Mouse (Mus musculus): Measurements from ENCODE around the gene Tec.
"Not testable (repeated sequence)": the region's sequence is repeated elsewhere in the genome, so short reads cannot be mapped to it uniquely, and the experiment has no call there.

The Tec gene

DNA sequence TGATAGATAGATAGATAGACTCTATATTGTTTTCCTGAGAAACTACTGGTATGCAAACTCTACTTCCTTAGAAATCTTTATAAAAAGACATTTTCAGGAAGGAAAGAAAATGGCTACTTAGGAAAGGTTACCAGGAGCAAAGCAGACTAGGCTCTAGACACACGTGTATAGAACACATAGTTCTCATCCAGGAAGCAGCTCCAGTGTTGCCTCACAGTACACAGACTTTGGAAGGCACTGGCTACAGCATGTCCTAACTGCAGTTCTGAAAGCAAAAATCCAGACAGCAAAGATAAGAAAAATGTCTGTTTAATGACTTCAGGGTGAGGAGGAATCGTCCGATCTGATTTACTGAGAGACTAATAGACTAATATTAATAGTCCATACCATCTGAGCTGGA is 41.8 kb downstream of the Tec start:
- no peak for DNase-seq (ENCODE audit: low read depth)

GRCm38 (mm10) chr5:72820651-72821050 is 47.6 kb downstream of the Tec start:
- peak; percentile 55 for DNase-seq (ENCODE audit: low read depth)

GRCm38 (mm10) chr5:72820036-72820640 is 48.1 kb downstream of the Tec start:
- no peak for DNase-seq (ENCODE audit: low read depth)

DNA sequence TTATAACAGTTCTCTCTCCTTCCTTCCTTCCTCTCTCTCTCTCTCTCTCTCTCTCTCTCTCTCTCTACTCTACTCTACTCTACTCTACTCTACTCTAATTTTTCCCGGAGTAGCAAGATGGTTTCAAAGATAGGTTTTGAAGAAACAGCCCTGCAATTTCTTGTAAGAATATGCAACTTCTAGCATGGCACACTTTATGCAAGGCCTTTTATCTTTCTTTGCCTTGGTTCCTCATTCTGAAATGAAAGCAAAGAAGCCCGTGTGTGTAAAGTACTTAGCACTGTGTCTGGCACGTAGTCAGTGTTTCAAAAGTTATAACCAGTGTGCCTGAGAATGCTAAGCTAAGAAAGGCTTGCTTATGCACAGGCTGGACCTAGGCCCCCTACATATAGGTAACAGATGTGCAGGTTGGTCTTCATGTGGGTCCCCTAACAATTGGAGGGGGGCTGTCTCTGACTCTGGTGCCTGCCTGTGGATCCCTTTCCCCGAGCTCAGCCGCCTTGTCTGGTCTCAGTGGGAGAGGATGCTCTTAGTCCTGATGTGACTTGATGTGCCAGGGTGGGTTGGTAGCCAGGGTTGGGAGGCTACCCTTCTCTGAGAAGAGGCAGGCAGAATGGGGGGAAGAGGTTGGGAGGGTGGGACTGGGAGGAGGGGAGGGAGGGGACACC is 49.6 kb downstream of the Tec start:
- peak; percentile 72 for DNase-seq (ENCODE audit: low read depth)

DNA sequence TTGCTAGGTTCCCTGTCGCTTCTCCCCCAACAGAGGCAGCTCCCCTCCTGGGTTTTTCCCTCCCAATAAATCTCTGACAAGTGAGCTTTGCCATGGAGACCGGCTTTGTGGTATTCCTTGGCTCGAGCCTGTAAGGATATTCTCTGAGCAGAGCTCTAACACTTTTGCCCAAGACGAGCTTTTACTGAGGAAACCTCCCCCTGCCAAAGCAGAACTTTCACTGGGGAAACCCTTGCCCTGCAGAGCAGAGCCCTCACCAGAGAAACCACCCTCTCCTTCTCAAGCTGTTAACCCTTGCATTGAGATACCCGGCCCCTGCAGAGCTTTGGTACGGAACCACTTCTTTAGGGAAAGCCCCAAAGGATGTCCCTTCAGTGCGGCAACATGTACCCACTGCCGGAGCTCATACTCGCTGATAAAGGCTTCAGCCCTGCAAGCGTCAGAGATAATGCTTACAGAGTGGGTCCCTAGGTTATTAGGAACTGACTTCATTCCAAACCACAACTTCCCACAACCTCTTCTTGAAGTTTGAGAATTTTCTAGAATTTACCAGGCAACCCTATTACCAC is 50.7 kb downstream of the Tec start:
- DNase-seq (ENCODE audit: low read depth): peak; percentile 89

- DNase-seq (ENCODE audit: low read depth): not testable (repeated sequence)
Observed at GRCm38 (mm10) chr5:72816960-72817359, 51.3 kb downstream of the Tec start.

DNA sequence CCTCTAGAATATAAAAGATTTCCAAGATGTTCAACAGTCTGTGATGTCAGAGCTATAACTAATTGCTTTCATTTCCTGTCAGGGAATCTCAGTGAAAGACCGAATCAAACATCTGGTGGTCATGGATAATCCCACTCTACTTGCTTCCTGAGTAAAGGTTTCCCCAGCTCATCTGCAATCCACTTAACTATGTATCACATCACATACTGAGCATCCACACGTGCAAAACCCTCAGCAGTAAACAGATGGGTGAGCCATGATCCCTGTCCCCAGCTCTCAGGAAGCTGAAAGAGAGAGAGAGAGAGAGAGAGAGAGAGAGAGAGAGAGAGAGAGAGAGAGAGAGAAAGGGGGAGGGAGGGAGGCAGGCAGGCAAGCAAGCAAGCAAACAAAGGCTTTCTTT is 51.8 kb downstream of the Tec start:
- no peak for DNase-seq (ENCODE audit: low read depth)

GRCm38 (mm10) chr5:72816046-72816445 is 52.2 kb downstream of the Tec start:
- DNase-seq (ENCODE audit: low read depth): no peak

GRCm38 (mm10) chr5:72815361-72815760 is 52.9 kb downstream of the Tec start:
- no peak for DNase-seq (ENCODE audit: low read depth)

- DNase-seq (ENCODE audit: low read depth): no peak
Observed at GRCm38 (mm10) chr5:72814072-72814471, 54.2 kb downstream of the Tec start.

GRCm38 (mm10) chr5:72812908-72813307 is 55.4 kb downstream of the Tec start:
- DNase-seq (ENCODE audit: low read depth): peak; percentile 75

GRCm38 (mm10) chr5:72812328-72812727 is 56.0 kb downstream of the Tec start:
- DNase-seq (ENCODE audit: low read depth): no peak

GRCm38 (mm10) chr5:72811397-72811796 is 56.9 kb downstream of the Tec start:
- no peak for DNase-seq (ENCODE audit: low read depth)

GRCm38 (mm10) chr5:72810990-72811389 is 57.3 kb downstream of the Tec start:
- DNase-seq (ENCODE audit: low read depth): no peak

DNA sequence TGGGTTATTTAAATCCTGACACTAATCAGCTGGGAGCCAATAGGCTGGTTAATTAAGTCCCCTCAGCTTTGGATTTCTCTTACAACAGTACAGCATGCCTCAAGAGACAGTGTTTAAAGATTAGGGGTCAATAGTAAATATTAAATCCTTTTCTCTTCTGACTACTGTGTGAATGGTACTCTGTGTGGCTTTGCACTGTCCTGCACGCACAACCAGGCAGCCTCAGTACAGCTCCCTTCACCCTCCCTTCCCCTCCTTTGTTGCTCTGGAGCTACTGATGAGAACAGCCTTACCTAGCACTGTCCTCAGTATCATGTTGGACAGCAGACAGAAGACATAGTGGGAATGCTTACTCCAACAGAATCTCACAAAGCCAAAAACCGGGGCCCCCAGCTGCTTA is 58.8 kb downstream of the Tec start:
- no peak for DNase-seq (ENCODE audit: low read depth)

GRCm38 (mm10) chr5:72808456-72809111 is 59.7 kb downstream of the Tec start:
- DNase-seq (ENCODE audit: low read depth): no peak

- DNase-seq (ENCODE audit: low read depth): peak; percentile 91
Observed at GRCm38 (mm10) chr5:72802851-72803250, 65.4 kb downstream of the Tec start.

DNA sequence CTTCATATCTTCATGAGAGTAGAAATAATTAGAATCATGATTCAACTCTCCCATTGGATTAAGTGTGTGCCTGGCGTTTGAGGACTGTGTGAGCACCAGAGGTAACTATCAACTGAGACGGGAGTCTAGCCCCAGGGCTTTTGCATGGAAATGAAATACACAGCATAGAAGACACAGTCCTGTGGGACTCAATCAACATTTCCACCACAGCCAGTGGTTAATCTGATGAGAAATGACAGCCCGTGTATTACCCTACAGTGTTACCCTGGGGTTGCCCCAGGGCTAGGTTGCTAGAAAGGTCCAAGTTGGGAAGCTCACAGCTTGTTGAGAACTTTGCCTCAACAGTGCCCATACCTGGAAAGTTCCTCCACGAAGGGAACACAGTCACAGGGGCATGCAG is 69.7 kb downstream of the Tec start:
- DNase-seq (ENCODE audit: low read depth): no peak

DNA sequence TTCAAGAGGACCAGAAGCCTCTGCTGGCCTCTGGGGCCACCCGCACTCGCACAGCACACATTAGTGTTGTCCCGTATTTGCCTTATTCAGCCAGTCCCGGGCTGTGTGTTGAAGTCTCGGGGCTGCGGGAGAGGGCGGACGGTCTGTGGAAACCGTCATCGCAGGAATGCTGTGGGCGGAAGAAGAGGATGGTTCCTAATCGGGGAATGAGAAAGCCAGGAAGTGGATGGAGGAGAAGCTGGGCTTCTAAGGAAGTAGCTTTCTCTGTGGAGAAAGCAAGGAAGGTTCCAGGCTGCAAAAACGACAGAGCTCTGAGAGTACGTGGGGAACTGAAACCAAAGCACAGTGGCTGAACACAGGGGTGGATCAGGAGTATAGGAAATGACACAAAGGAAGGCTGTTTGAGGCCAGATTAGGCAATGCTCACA is 72.1 kb downstream of the Tec start:
- peak; percentile 75 for DNase-seq (ENCODE audit: low read depth)

DNA sequence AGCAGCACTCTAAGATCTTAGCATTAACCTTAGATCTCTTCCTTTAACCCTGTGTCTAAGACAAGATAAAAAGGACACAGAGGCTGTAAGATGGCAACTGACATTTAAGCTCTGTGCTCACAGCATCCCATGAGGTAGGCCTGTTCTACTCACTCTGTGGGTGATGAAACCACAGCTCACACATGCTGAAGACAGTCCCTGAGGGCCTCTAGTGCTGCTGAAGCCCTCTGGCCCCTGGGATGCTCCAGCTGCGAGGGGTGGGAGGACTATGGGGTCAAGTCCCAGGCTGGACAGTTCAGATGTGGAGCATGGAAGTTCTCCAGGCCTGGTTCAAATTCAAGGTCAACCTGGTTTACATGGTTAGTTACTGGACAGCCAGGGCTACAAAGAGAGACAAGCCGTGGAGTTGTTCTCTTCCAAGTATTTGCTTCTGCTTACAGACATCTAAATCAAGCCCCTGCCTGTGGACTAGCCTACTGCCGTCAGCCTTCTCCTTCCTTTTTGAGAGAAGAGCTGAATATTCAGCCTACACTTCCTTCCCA is 74.9 kb downstream of the Tec start:
- no peak for DNase-seq (ENCODE audit: low read depth)

DNA sequence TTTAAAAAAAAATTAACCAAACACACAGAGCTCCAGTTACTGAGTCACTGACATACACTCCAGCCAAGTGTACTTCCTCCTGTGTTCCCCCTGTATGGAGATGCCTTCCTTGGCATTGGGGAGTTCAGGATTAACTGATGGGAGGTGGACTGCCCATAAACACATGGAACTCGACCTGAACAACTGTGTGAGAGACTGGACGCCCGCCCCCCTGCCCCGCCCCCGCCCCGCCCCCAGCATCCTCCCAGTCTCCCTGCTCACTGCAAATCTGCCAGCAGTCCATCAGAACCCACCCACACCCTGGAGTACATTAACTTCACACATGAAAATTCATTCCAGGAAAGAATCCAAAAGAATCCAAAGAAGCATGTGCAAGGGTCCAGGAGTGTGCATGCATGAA is 76.5 kb downstream of the Tec start:
- no peak for DNase-seq (ENCODE audit: low read depth)

GRCm38 (mm10) chr5:72791386-72791785 is 76.9 kb downstream of the Tec start:
- no peak for DNase-seq (ENCODE audit: low read depth)

DNA sequence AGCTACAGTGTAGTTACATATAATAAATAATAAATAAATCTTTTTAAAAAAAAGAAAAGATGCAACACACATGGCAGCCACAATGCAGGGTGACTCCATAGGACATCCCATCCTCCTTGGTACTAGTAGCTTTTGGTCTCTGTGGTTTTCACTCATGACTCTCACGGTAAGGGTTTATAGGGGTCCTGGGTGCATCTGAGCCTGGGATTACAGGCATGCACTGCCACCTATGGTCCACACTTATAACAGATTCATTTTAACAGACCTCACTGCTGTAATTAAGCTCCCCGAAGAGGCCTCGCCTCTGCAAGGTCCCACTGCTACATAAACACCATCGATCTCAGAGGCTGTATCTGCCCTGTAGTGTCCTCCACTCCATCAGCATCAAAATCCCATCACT is 82.8 kb downstream of the Tec start:
- peak; percentile 39 for DNase-seq (ENCODE audit: low read depth)

Measured in 416B (cell line).